Mouse (Mus musculus) hindbrain, embryonic 14.5 days (tissue): ENCODE measurements around the gene Ncaph2. TPM values are rescaled to one million over a fixed set of nuclear protein-coding genes. Genes with fewer than 3 reads are reported as not detected.

Source experiments
- ATAC-seq: fragments of 200-750 bp; cut with Nextera tagmentation; 2 replicates; pipeline ENCODE4 v1.8.0; 2017; ENCODE audit warnings: moderate number of reproducible peaks, mild to moderate bottlenecking, moderate TSS enrichment, moderate library complexity; ENCODE audit not compliant: low FRiP score
- DNase-seq: peaks from one replicate; pipeline ENCODE4 v3.0.0-alpha.2; 2015; ENCODE audit warnings: low spot score
- H3K27ac ChIP-seq: fragments of 300-500 bp; sonication (generic); 2 replicates; pipeline ENCODE4 v1.5.1; 2014; ENCODE audit warnings: mild to moderate bottlenecking, moderate library complexity
- H3K27me3 ChIP-seq: fragments of 300-500 bp; sonication (generic); 2 replicates; pipeline ENCODE4 v1.6.1; 2014; ENCODE audit warnings: mild to moderate bottlenecking, low read length, mixed read lengths; ENCODE audit not compliant: control insufficient read depth, insufficient read depth
- H3K36me3 ChIP-seq: fragments of 300-500 bp; sonication (generic); replicated peaks from 2 replicates; pipeline ENCODE4 v1.6.1; 2014; ENCODE audit not compliant: control insufficient read depth, insufficient read depth
- H3K4me1 ChIP-seq: fragments of 300-500 bp; sonication (generic); replicated peaks from 2 replicates; pipeline ENCODE4 v1.6.1; 2014; ENCODE audit warnings: antibody characterized with exemption, low read length, mixed read lengths; ENCODE audit not compliant: control insufficient read depth, insufficient read depth
- H3K4me2 ChIP-seq: fragments of 300-500 bp; sonication (generic); replicated peaks from 2 replicates; pipeline ENCODE4 v1.6.1; 2014; ENCODE audit warnings: mild to moderate bottlenecking, moderate library complexity
- H3K4me3 ChIP-seq: fragments of 300-500 bp; sonication (generic); replicated peaks from 2 replicates; pipeline ENCODE4 v1.5.1; 2014; ENCODE audit warnings: mild to moderate bottlenecking, low read length
- H3K9ac ChIP-seq: fragments of 300-500 bp; sonication (generic); 2 replicates; pipeline ENCODE4 v1.6.1; 2014
- H3K9me3 ChIP-seq: fragments of 300-500 bp; sonication (generic); 2 replicates; pipeline ENCODE4 v1.6.1; 2016; ENCODE audit warnings: low read length; ENCODE audit not compliant: control insufficient read depth
- WGBS: fragments of 180-500 bp; shearing (Covaris S2); extraction: QIAGEN DNeasy Blood & Tissue Kit; methylation state at CpG from one replicate; pipeline ENCODE4 v1.1.7; 2014; 5-methylcytosine and 5-hydroxymethylcytosine counted together
- polyA plus RNA-seq: library from polyadenylated mRNA; unstranded; fragments of >200 nt; fragmentation: Nextera tagmentation; extraction: Ambion mirVana; gene quantifications from 2 replicates; pipeline ENCODE4 v1.2.1, GENCODE M21; 2014

Ncaph2 gene
- polyA plus RNA-seq, 1 experiment from 2014 or later: 94.7 TPM

DNA sequence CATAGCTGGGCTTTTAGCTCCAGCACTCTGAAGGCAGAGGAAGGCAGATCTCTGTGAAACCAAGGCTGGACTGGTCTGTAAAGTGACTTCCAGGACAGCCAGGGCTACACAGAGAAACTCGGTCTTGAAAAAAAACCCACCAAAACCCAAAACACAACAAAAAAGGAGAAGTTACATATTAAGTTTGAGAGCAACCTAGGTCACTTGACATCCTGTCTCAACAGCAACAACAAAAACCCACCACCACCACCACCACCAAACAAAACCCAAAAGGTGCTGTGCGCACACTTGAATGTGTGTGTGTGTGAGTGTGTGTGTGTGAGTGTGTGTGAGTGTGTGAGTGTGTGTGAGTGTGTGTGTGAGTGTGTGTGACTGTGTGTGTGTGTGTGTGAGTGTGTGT lies 15.8 kb upstream of the Ncaph2 start:
- ATAC-seq (no peak), DNase-seq (no peak)
- no peaks in the 10 kb centered on the region for H3K4me1 ChIP-seq
- no peaks in the 10 kb centered on the region for H3K9me3 ChIP-seq
- H3K27me3 ChIP-seq: no peaks in the 10 kb centered on the region
- no peak overlapping the region for H3K9ac ChIP-seq
- H3K4me3 ChIP-seq: no peak overlapping the region
- WGBS: 85% methylated on average over 2 of the region's 2 CpGs
- no peaks in the 10 kb centered on the region for H3K36me3 ChIP-seq
- H3K27ac ChIP-seq: no peak overlapping the region
- H3K4me2 ChIP-seq: no peak overlapping the region

GRCm38 (mm10) chr15:89340136-89340535 lies 15.4 kb upstream of the Ncaph2 start:
- Histone ChIP-seq H3K4me2 (no peak overlapping the region), H3K9ac (no peak overlapping the region), H3K27ac (no peak overlapping the region), H3K36me3 (no peaks in the 10 kb centered on the region), H3K27me3 (no peaks in the 10 kb centered on the region), H3K4me1 (no peaks in the 10 kb centered on the region), H3K4me3 (no peak overlapping the region), H3K9me3 (no peaks in the 10 kb centered on the region)
- 84% methylated on average over 3 of the region's 3 CpGs for WGBS
- DNase-seq (no peak), ATAC-seq (no peak)

- Histone ChIP-seq H3K27me3 (no peaks in the 10 kb centered on the region), H3K27ac (no peak overlapping the region), H3K4me2 (no peak overlapping the region), H3K9me3 (no peaks in the 10 kb centered on the region), H3K4me3 (no peak overlapping the region), H3K9ac (no peak overlapping the region), H3K36me3 (no peaks in the 10 kb centered on the region), H3K4me1 (no peaks in the 10 kb centered on the region)
- ATAC-seq (no peak), DNase-seq (no peak)
- WGBS: 25% methylated on average over 1 of the region's 1 CpGs
Measured at GRCm38 (mm10) chr15:89341678-89342077, 13.8 kb upstream of the Ncaph2 start.

- Histone ChIP-seq H3K4me1 (no peaks in the 10 kb centered on the region), H3K9me3 (no peaks in the 10 kb centered on the region), H3K4me3 (no peak overlapping the region), H3K27me3 (no peaks in the 10 kb centered on the region), H3K4me2 (no peak overlapping the region), H3K27ac (no peak overlapping the region), H3K36me3 (no peaks in the 10 kb centered on the region), H3K9ac (no peak overlapping the region)
- ATAC-seq: no peak
- no peak for DNase-seq
- 92% methylated on average over 3 of the region's 3 CpGs for WGBS
Measured at GRCm38 (mm10) chr15:89343325-89343724, 12.2 kb upstream of the Ncaph2 start.

- H3K27ac ChIP-seq: no peak overlapping the region
- 95% methylated on average over 5 of the region's 5 CpGs for WGBS
- peaks cover 38% of the 10 kb centered on the region for H3K36me3 ChIP-seq
- ATAC-seq: no peak
- no peaks in the 10 kb centered on the region for H3K9me3 ChIP-seq
- no peak for DNase-seq
- H3K4me3 ChIP-seq: no peak overlapping the region
- H3K4me2 ChIP-seq: no peak overlapping the region
- H3K27me3 ChIP-seq: no peaks in the 10 kb centered on the region
- H3K4me1 ChIP-seq: peaks cover 8% of the 10 kb centered on the region
- no peak overlapping the region for H3K9ac ChIP-seq
Measured at GRCm38 (mm10) chr15:89350447-89350846, 5.1 kb upstream of the Ncaph2 start.

GRCm38 (mm10) chr15:89351302-89351701 lies 4.2 kb upstream of the Ncaph2 start:
- WGBS: 90% methylated on average over 15 of the region's 15 CpGs
- H3K4me3 ChIP-seq: no peak overlapping the region
- H3K9me3 ChIP-seq: no peaks in the 10 kb centered on the region
- no peak overlapping the region for H3K4me2 ChIP-seq
- ATAC-seq (no peak), DNase-seq (no peak)
- H3K9ac ChIP-seq: no peak overlapping the region
- peaks cover 8% of the 10 kb centered on the region for H3K4me1 ChIP-seq
- no peak overlapping the region for H3K27ac ChIP-seq
- peaks cover 38% of the 10 kb centered on the region for H3K36me3 ChIP-seq
- no peaks in the 10 kb centered on the region for H3K27me3 ChIP-seq

- Histone ChIP-seq H3K36me3 (peaks cover 38% of the 10 kb centered on the region), H3K9me3 (no peaks in the 10 kb centered on the region), H3K4me2 (no peak overlapping the region), H3K4me1 (peaks cover 16% of the 10 kb centered on the region), H3K27me3 (no peaks in the 10 kb centered on the region), H3K4me3 (no peak overlapping the region), H3K27ac (no peak overlapping the region), H3K9ac (no peak overlapping the region)
- DNase-seq (no peak), ATAC-seq (no peak)
- WGBS: 98% methylated on average over 14 of the region's 14 CpGs
Measured at GRCm38 (mm10) chr15:89352054-89352453, 3.5 kb upstream of the Ncaph2 start.

GRCm38 (mm10) chr15:89352795-89353194 lies 2.7 kb upstream of the Ncaph2 start:
- H3K4me1 ChIP-seq: peaks cover 19% of the 10 kb centered on the region
- no peak overlapping the region for H3K4me2 ChIP-seq
- ATAC-seq (no peak), DNase-seq (no peak)
- no peaks in the 10 kb centered on the region for H3K9me3 ChIP-seq
- H3K27ac ChIP-seq: no peak overlapping the region
- H3K9ac ChIP-seq: no peak overlapping the region
- no peak overlapping the region for H3K4me3 ChIP-seq
- no peaks in the 10 kb centered on the region for H3K27me3 ChIP-seq
- H3K36me3 ChIP-seq: peaks cover 38% of the 10 kb centered on the region
- WGBS: 97% methylated on average over 12 of the region's 12 CpGs

GRCm38 (mm10) chr15:89353837-89354236 lies 1.7 kb upstream of the Ncaph2 start:
- H3K4me1 ChIP-seq: peaks cover 19% of the 10 kb centered on the region
- H3K27ac ChIP-seq: no peak overlapping the region
- no peak for ATAC-seq
- WGBS: 94% methylated on average over 16 of the region's 16 CpGs
- peaks cover 38% of the 10 kb centered on the region for H3K36me3 ChIP-seq
- no peak overlapping the region for H3K4me2 ChIP-seq
- H3K27me3 ChIP-seq: no peaks in the 10 kb centered on the region
- no peaks in the 10 kb centered on the region for H3K9me3 ChIP-seq
- H3K4me3 ChIP-seq: no peak overlapping the region
- no peak overlapping the region for H3K9ac ChIP-seq
- no peak for DNase-seq

GRCm38 (mm10) chr15:89354455-89354854 lies 1.1 kb upstream of the Ncaph2 start:
- no peaks in the 10 kb centered on the region for H3K9me3 ChIP-seq
- H3K4me2 ChIP-seq: peak overlapping the region; percentile 80
- 88% methylated on average over 7 of the region's 7 CpGs for WGBS
- no peak overlapping the region for H3K27ac ChIP-seq
- H3K36me3 ChIP-seq: peaks cover 38% of the 10 kb centered on the region
- H3K9ac ChIP-seq: peak overlapping the region; percentile 84
- no peak for ATAC-seq
- DNase-seq: no peak
- H3K4me1 ChIP-seq: peaks cover 19% of the 10 kb centered on the region
- peak overlapping the region; percentile 90 for H3K4me3 ChIP-seq
- H3K27me3 ChIP-seq: no peaks in the 10 kb centered on the region
